Mouse (Mus musculus) embryo, embryonic 9.5 days (tissue): ENCODE results near the gene Usp17lc.
"Not testable (repeated sequence)": the region's sequence is repeated elsewhere in the genome, so short reads cannot be mapped to it uniquely, and the experiment has no call there.

Source experiments
- DNase-seq: peaks from one replicate; pipeline ENCODE4 v3.0.0-alpha.2; 2017; ENCODE audit errors: extremely low spot score

The Usp17lc gene

GRCm38 (mm10) chr7:103414772-103415171, at the start of gene Usp17lc:
Gene Usp17lc, plus strand, starts transcription at chr7:103415072.
- not testable (repeated sequence) for DNase-seq

DNA sequence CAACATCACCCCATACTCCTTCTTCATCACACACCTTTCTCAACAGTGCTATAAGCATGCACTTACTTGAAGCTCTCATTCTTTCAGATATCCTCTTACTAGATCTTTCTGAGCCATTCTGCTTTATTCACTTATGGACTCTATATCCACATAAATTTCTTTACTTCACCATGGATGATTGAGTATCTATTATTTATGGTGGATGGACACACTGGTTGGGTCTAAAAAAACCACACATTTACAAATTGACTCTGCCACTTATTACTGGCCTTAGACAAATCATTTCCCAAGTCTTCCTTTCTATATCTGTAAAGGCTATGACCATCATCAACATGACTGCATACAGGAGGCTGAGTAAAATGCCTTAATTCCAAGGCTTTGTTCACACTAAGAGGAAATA, 28.8 kb upstream of the Usp17lc start, which contains the start of gene Olfr603:
TSS of gene Olfr603 (minus strand) at position 101 of the 400 bp plus-strand sequence.
- DNase-seq: no peak

DNA sequence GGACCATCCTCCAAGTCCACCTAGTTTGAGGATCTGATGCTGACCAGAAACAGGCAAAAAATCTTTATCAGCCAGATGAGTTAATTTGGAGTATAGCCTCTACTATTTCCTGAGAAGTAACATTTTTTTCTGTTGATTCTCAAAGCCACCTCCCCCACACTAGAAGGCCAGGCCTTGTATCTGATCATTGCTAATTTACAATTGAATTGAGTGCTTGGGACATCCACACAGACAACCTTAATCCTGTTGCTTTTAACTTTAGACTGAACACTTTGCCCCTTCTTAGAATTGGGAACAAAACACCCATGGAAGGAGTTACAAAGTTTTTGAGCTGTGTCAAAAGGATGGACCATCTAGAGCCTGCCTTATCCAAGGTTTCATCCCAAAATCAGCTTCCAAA, 17.1 kb upstream of the Usp17lc start:
- no peak for DNase-seq

DNA sequence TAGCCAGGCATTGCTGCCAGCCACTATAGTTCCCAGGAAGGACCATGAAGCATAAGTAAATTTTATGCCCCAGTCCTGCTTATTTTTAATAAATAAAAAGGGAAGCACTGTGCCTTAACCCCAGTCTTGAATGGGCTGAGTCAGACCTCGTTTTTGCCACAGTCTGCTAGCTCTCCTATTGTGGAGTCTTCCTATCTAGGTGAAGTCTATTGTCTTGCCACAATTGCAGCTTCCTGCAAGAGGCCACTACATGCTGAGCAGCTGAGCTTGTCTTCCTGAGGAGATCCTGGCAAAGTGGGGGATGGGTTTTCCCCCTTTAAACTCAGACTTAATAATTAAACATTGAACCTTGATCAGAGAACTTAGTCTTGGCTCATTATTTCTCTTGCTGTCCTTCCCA, 15.9 kb upstream of the Usp17lc start:
- DNase-seq: no peak

DNA sequence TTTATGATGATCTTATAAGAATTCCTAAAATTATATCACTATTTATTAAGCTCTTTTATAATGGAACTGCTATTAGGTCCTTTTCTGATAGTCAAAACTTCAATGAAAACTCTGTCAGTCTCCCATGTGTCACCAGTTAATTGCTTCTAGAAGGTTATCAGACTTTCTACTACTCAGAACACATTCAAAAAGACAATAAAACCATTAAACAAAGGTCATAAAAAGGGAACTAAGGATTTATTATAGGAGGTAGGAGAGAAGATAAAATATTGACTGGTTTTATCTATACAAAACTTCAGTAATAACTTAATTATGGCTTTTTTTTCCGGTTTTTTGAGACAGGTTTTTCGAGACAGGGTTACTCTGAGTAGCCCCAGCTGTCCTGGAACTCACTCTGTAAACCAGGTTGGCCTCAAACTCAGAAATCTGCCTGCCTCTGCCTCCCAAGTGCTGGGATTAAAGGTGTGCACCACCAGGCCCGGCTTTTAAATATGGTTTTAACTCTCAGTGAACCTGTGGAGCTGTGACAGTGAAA, 8.3 kb upstream of the Usp17lc start:
- not testable (repeated sequence) for DNase-seq

DNA sequence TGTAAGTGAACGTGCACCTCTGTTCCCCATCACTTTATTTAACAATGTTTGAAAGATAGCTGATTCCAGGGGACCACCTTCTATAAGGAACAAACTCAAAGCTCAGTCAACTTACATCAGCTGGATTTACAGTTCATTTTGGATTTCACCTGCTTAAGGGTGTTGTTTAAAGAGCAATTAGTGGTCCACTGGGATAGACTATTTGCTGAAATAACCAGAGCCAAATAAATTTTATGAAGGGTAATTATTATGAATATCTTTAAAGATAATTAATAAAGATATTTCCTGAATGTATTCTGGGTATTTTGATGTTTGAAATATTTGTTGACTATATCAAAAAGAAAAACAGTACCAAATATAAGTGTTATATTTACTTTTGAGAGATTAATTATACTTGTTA, 30.5 kb downstream of the Usp17lc start, which contains the start of gene Olfr605:
TSS of gene Olfr605 (minus strand) at position 101 of the 400 bp plus-strand sequence.
- no peak for DNase-seq

DNA sequence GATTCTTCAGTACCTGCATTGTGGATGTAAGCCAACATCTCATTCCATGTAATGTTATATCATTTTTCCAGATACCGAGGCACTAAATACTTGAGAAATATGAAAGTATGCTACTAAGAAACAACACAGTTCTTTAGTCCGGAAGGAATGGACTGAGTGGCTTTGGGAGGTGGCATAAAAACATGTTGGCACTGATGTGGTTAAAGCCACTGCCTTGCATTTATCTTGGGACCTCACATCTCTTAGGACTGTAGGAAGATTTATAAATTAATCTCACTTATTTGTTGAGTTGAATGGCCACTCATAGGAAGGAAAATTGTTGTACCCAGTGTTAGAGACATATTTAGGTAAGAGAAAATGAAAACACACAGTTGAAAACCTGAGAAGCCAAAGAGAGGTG, 33.9 kb downstream of the Usp17lc start, which contains the start of gene Olfr606:
TSS of gene Olfr606 (plus strand) at position 301 of the 400 bp plus-strand sequence.
- DNase-seq: no peak

GRCm38 (mm10) chr7:103460590-103460989, 45.7 kb downstream of the Usp17lc start:
- no peak for DNase-seq
